Mouse (Mus musculus): ENCODE results near the gene Eml3.

GRCm38 (mm10) chr19:8899079-8899478, 30.3 kb upstream of the Eml3 start:
- no peak for TF ChIP-seq POLR2A (IDR thresholded peaks at IDR 0.05; ENCODE audit: low read depth, low read length)
- TF ChIP-seq CTCF (IDR thresholded peaks at IDR 0.05; ENCODE audit: borderline replicate concordance, insufficient read depth, low read length): no peak

All from embryonic fibroblast, embryonic 13.5 days (primary cell).